Mouse (Mus musculus): ENCODE data around the gene 0610009B22Rik.
A peak's percentile ranks its signal among the peaks of the same experiment; 100 is the strongest.
"Not testable (repeated sequence)": the region's sequence is repeated elsewhere in the genome, so short reads cannot be mapped to it uniquely, and the experiment has no call there.

0610009B22Rik gene

GRCm38 (mm10) chr11:51688330-51689328 lies at the start of gene 0610009B22Rik:
Gene 0610009B22Rik, minus strand, starts transcription at chr11:51688874.
- DNase-seq (ENCODE audit: extremely low spot score, low read depth, low spot score) = peak; percentile 97

GRCm38 (mm10) chr11:51734218-51734617 lies 45.5 kb upstream of the 0610009B22Rik start:
- DNase-seq (ENCODE audit: extremely low spot score, low read depth, low spot score) = not testable (repeated sequence)

- no peak for DNase-seq (ENCODE audit: extremely low spot score, low read depth, low spot score)
Measured at GRCm38 (mm10) chr11:51732883-51733282, 44.2 kb upstream of the 0610009B22Rik start.

- no peak for DNase-seq (ENCODE audit: extremely low spot score, low read depth, low spot score)
Measured at GRCm38 (mm10) chr11:51721066-51721465, 32.4 kb upstream of the 0610009B22Rik start.

- no peak for DNase-seq (ENCODE audit: extremely low spot score, low read depth, low spot score)
Measured at GRCm38 (mm10) chr11:51707080-51707479, 18.4 kb upstream of the 0610009B22Rik start.

DNA sequence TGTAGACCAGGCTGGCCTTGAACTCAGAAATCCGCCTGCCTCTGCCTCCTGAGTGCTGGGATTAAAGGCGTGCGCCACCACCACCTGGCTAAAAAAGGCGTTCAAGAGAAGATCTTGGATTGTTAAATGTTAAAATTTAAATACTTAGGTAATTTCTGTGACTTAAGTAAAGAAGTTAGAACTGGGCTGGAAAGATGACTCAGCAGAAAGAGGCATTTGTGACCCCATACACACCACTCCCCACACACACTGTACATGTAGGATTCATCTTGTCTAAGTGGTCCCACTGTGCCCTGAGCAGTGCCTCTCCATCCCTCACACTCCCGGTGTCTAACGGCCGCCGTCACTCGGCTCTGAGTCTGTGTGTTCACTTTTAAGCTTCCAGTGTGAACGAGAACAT lies 17.8 kb upstream of the 0610009B22Rik start:
- no peak for DNase-seq (ENCODE audit: extremely low spot score, low read depth, low spot score)

DNA sequence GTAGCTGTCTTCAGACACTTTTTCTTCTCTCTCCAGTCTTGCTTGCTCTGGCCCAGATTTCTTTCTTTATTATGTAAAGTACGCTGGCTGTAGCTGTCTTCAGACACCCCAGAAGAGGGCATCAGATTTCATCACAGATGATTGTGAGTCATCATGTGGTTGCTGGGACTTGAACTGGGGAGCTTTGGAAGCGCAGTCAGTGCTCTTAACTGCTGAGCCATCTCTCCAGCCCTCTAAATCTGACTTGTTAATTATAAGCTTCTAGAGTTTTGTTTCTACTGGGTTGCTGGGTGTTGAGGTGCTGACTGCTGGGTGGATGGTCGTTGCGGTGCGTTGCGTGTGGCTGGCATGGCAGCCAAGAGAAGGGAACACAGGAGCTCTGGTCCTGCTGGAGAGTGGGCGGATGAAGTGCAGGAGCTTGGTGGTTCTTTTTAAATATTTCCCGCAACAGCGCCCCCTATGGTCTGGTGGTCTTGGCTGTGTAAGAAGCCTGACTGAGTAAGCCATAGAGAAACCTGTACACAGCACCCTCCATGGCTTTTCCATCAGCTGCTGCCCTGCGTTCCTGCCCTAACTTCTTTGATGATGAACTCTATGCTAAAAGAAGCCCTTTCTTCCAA lies 14.8 kb upstream of the 0610009B22Rik start:
- no peak for DNase-seq (ENCODE audit: extremely low spot score, low read depth, low spot score)

DNA sequence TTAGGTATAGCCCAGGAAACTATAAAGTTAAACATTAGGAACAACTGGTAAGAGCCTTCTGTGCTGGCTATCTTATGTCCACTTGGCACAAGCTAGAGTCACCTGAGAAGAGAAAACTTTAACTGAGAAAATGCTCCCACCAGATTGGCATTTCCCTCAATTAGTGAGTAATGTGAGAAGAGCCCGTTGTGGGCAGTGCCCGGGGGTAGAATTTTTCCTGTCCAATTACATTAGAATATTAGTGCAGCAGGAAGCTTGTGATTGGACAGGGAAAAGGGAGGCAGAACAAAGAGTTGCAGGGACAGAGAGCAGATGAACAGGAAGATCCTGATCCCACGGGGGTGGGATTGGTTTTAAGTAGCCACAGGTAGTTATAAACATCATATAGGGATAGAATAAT lies 14.2 kb upstream of the 0610009B22Rik start:
- no peak for DNase-seq (ENCODE audit: extremely low spot score, low read depth, low spot score)

GRCm38 (mm10) chr11:51694984-51695383 lies 6.3 kb upstream of the 0610009B22Rik start:
- no peak for DNase-seq (ENCODE audit: extremely low spot score, low read depth, low spot score)

DNA sequence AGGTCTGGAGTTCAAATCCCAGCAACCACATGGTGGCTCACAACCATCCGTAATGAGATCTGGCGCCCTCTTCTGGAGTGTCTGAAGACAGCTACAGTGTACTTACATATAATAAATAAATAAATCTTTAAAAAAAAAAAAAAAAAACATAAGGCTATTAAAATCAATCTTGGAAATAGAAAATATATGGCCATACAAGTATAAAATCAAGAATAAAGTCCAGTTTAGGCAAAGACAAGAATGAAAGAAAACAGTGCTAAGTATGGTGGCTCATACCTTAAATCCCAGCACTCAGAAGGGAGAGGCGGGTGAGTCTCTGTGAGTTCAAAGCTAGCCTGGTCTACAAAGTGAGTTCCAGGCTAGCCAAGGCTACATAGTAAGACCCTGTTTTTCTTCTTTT lies 1.9 kb upstream of the 0610009B22Rik start:
- not testable (repeated sequence) for DNase-seq (ENCODE audit: extremely low spot score, low read depth, low spot score)

GRCm38 (mm10) chr11:51689343-51689742 lies 669 bp upstream of the 0610009B22Rik start:
- no peak for DNase-seq (ENCODE audit: extremely low spot score, low read depth, low spot score)

DNA sequence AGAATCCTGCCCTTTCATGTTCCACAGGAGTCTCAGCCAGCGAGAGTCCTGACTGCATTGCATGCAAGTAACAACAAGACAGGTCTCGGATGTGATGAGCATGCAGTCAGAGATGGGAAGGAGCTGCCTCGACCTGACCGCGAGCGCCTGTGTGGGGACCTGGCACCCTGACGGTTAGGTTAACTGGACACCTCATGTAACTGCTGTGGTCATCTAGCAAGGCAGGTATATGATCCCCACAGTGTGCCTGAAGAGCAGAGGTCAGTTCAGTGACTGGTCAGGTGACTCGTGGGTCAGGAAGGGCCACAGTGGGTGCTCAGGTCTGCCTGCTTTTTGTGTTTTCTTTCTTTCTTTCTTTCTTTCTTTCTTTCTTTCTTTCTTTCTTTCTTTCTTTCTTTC lies 6.7 kb downstream of the 0610009B22Rik start:
- DNase-seq (ENCODE audit: extremely low spot score, low read depth, low spot score) = no peak

DNA sequence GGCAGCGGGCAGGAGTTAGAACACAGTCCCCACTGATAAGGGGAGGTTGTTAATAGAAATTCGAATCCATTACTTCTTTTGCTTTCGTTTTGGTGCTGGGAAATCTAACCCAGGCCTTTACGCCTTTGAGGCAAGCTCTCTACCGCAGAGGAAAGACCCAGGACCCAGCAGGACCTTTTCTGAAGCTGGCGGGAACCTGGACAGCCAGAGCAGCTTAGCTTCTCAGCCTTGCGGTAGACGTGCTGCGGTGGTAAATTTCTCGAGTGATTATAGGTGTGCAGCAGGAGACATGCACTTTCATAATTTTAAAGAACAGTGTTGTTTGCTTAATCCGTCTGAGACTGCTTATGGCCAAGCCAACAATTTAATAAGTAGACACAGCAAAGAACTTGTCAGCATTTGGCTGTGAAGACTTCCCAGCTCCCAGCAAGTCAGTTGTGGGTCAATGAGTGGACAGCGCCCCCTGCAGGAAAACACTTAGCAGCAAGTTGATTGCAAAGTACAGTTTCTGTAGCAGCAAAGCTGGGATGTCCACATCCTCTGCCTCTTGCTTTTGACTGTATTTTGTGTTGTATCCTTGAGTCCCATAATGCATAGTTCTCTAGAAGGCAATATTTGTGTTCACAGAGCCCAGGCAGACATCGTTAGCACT lies 7.2 kb downstream of the 0610009B22Rik start:
- DNase-seq (ENCODE audit: extremely low spot score, low read depth, low spot score) = peak; percentile 62

- DNase-seq (ENCODE audit: extremely low spot score, low read depth, low spot score) = no peak
Measured at GRCm38 (mm10) chr11:51679466-51679865, 9.2 kb downstream of the 0610009B22Rik start.

DNA sequence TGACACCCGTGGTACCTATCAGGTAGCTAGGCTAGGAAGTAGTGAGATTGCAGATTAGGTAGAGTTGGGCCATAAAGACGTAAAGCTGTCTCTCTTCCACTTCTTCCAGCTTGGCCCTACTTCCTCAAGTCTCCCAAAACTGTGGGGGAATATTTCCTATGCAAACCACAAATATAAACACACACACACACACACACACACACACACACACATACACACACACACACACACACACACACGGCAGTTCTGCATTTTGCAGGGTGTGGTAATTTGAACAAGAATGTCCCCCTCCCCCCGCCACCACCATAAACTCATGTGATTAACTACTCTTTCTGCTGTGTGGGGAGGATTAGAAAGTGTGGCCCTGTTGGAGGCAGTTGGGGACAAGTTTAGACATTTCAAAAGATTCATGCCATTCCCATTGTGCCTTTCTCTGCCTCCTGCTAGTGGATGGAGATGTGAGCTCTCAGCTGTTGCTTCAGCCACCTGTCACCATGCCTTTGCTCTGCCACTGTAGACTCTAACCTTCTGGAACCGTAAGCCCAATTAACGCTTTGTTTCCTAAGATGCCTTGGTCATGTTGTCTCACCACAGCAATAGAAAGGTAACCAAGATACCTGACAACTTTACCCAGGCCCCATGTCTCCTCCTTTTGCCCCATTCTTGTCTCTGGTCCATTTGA lies 10.8 kb downstream of the 0610009B22Rik start:
- DNase-seq (ENCODE audit: extremely low spot score, low read depth, low spot score) = no peak

DNA sequence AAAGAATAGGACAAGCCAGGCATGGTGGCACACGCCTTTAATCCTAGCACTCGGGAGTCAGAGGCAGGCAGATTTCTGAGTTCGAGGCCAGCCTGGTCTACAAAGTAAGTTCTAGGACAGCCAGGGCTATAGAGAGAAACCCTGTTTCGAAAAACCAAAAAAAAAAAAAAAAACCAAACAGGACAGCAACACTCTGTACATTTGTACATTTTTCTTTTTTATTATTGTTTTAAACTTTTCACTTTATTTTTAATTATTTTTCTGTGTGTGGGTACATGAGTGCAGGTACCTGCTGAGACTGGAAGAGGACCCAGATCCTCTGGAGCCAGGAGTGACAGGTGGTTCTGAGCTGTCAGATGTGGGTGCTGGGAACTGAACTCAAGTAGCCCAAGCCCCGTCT lies 13.3 kb downstream of the 0610009B22Rik start:
- no peak for DNase-seq (ENCODE audit: extremely low spot score, low read depth, low spot score)

- DNase-seq (ENCODE audit: extremely low spot score, low read depth, low spot score) = no peak
Measured at GRCm38 (mm10) chr11:51673291-51673690, 15.4 kb downstream of the 0610009B22Rik start.

DNA sequence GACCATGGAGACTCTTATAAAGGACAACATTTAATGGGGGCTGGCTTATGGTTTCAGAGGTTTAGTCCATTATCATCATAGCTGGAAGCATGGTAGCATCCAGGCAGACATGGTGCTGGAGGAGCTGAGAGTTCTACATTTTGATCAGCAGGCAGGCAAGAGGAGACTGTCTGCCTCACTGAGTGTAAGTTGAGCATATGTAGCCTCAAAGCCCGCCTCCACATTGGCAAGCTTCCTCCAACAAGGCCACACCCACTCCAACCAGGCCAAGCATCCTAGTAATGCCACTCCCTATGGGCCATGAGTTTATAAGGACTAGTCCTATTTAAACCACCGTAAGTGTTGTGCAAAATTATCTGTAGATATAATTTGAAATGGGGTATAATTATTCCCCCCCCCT lies 17.3 kb downstream of the 0610009B22Rik start:
- no peak for DNase-seq (ENCODE audit: extremely low spot score, low read depth, low spot score)

DNA sequence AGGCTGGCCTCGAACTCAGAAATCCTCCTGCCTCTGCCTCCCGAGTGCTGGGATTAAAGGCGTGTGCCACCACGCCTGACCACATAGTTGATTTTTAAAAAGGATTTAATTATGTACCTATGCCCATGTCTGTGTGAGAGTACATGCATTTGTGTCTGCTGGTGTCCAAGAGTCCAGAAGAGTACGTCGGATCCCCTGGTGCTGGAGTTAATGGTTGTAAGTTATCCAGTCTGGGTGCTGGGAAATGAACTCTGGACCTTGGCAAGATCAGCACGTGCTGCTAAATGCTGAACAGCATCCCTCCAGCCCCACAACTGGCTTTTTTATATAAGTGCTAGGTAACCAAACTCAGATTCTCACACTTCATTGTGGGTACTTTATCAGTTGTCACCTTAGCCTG lies 17.8 kb downstream of the 0610009B22Rik start:
- no peak for DNase-seq (ENCODE audit: extremely low spot score, low read depth, low spot score)

- DNase-seq (ENCODE audit: extremely low spot score, low read depth, low spot score) = not testable (repeated sequence)
Measured at GRCm38 (mm10) chr11:51664747-51665146, 23.9 kb downstream of the 0610009B22Rik start.

DNA sequence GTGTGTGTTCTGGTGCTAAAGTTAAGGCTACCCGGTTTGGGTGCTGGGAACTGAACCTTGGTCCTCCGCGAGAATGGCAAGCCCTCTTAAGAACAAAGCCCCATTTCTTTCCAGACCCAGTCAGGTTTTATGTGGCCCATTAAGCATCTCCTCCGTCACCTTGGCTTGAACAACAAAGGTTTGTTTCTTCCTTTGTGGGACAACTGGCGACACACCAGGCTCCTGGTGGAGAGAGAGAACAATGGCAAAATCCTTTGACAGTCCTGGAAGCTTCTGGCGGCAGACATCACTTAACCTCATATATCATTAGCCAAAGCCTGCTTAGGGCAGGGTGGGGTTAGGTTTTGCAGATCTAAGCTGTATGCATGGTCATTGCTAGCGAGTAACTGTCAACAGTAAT lies 26.0 kb downstream of the 0610009B22Rik start:
- DNase-seq (ENCODE audit: extremely low spot score, low read depth, low spot score) = no peak
